Mouse (Mus musculus) cerebellum, adult 2 months (tissue): Measurements from ENCODE around the gene Itpr1.

ENCODE experiments used
- CTCF ChIP-seq: fragments of 200-500 bp; IDR thresholded peaks from 2 replicates; pipeline ENCODE4 v1.5.1; 2011; ENCODE audit warnings: low read depth, mild to moderate bottlenecking, control low read depth, low read length, moderate library complexity, borderline replicate concordance; ENCODE audit not compliant: insufficient read depth
- POLR2A ChIP-seq: fragments of 200-500 bp; IDR thresholded peaks from 2 replicates; pipeline ENCODE4 v1.6.1; 2011; ENCODE audit warnings: low read length, control low read depth, borderline replicate concordance; ENCODE audit not compliant: insufficient read depth

GRCm38 (mm10) chr6:108342989-108343388, 130.1 kb downstream of the Itpr1 start:
- no peak for TF ChIP-seq CTCF
- no peak for TF ChIP-seq POLR2A
